ENCODE assay signal across 12 mouse cellular contexts in genomic region chr6:54333652-54334396, GRCm38 (mm10). TPM values are rescaled to one million over a fixed set of nuclear protein-coding genes. Genes with fewer than 3 reads are reported as not detected.
A peak's percentile ranks its signal among the peaks of the same experiment; 100 is the strongest.
DNase-seq lines count a peak whose midpoint lies in the region; ATAC-seq lines count a peak whose summit lies in the region.
"Had no signal": no experiment of that assay in that cellular context is flagged by ENCODE, and none has a peak within 500 bp of the region (broad histone marks: within the 10 kb centered on the region; RNA-seq: fewer than 3 reads in every experiment).

No protein-coding gene starts in this region.

- no peak overlapping the region for H3K4me3 ChIP-seq in limb, embryonic 12.5 days (replicated peaks)
- H3K4me3 ChIP-seq in limb, embryonic 10.5 days, result no peak overlapping the region
- no peak overlapping the region for H3K4me3 ChIP-seq in stomach, embryonic 15.5 days (replicated peaks)
- H3K4me3 ChIP-seq: midbrain, embryonic 12.5 days had no signal

- no peak overlapping the region for H3K4me2 ChIP-seq in limb, embryonic 12.5 days
- no peak overlapping the region for H3K4me2 ChIP-seq in stomach, embryonic 15.5 days
- H3K4me2 ChIP-seq: midbrain, embryonic 12.5 days had no signal

- ATAC-seq in limb, embryonic 12.5 days (ENCODE audit: insufficient number of reproducible peaks, insufficient read depth, low FRiP score, low TSS enrichment, low read depth), result peak; percentile 30; the same call in 1 of the 2 replicates
- no peak for ATAC-seq in stomach, embryonic 15.5 days (ENCODE audit: insufficient read depth, low FRiP score, low read depth)

- H3K36me3 ChIP-seq in limb, embryonic 12.5 days, result no peaks in the 10 kb centered on the region
- no peaks in the 10 kb centered on the region for H3K36me3 ChIP-seq in limb, embryonic 10.5 days
- no peaks in the 10 kb centered on the region for H3K36me3 ChIP-seq in stomach, embryonic 15.5 days
- H3K36me3 ChIP-seq: midbrain, embryonic 12.5 days had no signal

- H3K27ac ChIP-seq in limb, embryonic 12.5 days, result no peak overlapping the region
- H3K27ac ChIP-seq in limb, embryonic 10.5 days, result no peak overlapping the region
- peak overlapping the region; percentile 8; the same call in 1 of the 2 replicates for H3K27ac ChIP-seq in stomach, embryonic 15.5 days
- H3K27ac ChIP-seq: midbrain, embryonic 12.5 days had no signal

- no peak overlapping the region for H3K9ac ChIP-seq in limb, embryonic 12.5 days (replicated peaks)
- no peak overlapping the region for H3K9ac ChIP-seq in stomach, embryonic 15.5 days
- H3K9ac ChIP-seq: midbrain, embryonic 12.5 days had no signal

- 22% methylated on average over 9 of the region's 9 CpGs for WGBS in limb, embryonic 12.5 days
- 43% methylated on average over 9 of the region's 9 CpGs for WGBS in limb, embryonic 10.5 days
- WGBS in stomach, embryonic 15.5 days, result 42% methylated on average over 9 of the region's 9 CpGs

- no peak for DNase-seq in limb, embryonic 10.5 days (ENCODE audit: low spot score)
- peak; percentile 89 for DNase-seq in cerebellum, adult 9-10 months
- peak; percentile 71 to 73 for DNase-seq in kidney, adult 8-10 months
- DNase-seq in ovary, postnatal 36 days (ENCODE audit: low spot score), result no peak
- DNase-seq in frontal cortex, postnatal 10 days (ENCODE audit: low spot score in 2 of 2), result no peak
- DNase-seq in left cerebral cortex, adult 8-10 months (ENCODE audit: low spot score in 2 of 2), result no peak
- DNase-seq: adrenal gland, postnatal 10 days; heart, postnatal 4 days; thymus, postnatal 4 days had no signal

- no peaks in the 10 kb centered on the region for H3K9me3 ChIP-seq in limb, embryonic 12.5 days
- H3K9me3 ChIP-seq in limb, embryonic 10.5 days (replicated peaks), result no peaks in the 10 kb centered on the region
- H3K9me3 ChIP-seq in stomach, embryonic 15.5 days, result no peaks in the 10 kb centered on the region
- H3K9me3 ChIP-seq: midbrain, embryonic 12.5 days had no signal

- H3K4me1 ChIP-seq in limb, embryonic 12.5 days (replicated peaks), result peaks cover 33% of the 10 kb centered on the region
- peaks cover 13% of the 10 kb centered on the region for H3K4me1 ChIP-seq in limb, embryonic 10.5 days
- 0 out of 2 replicates have a peak, but pooled peaks cover 2% of the 10 kb centered on the region for H3K4me1 ChIP-seq in stomach, embryonic 15.5 days

- H3K27me3 ChIP-seq in limb, embryonic 12.5 days, result peaks cover 31% of the 10 kb centered on the region
- H3K27me3 ChIP-seq in limb, embryonic 10.5 days (ENCODE audit: low read depth, poor library complexity, severe bottlenecking), result peaks cover 31% of the 10 kb centered on the region
- H3K27me3 ChIP-seq in stomach, embryonic 15.5 days (replicated peaks), result no peaks in the 10 kb centered on the region

RNA-seq across cellular contexts. Expression of gene Prr15, which starts 8.2 kb away (rescaled TPM):
- polyA plus RNA-seq in limb, embryonic 12.5 days (2016; fragmentation: Nextera tagmentation; extraction: Ambion mirVana), result 0.40 TPM in 1 of 2 replicates, not detected in the other
- polyA plus RNA-seq in limb, embryonic 10.5 days (2016; fragmentation: Nextera tagmentation; extraction: Ambion mirVana), result 0.15 and 0.16 TPM in 2 replicates
- 7.3 and 9.5 TPM in 2 replicates for polyA plus RNA-seq in stomach, embryonic 15.5 days (2015; fragmentation: Nextera tagmentation; extraction: Ambion mirVana)
- 1 to 10 TPM; 1.1 to 2.4 (median 1.4) TPM for total RNA-seq in left cerebral cortex, adult 8-10 months (2022)

Comparison
In these comparisons a context has a peak if more than half of its experiments do, and no peak if none do; other contexts are left out.
1. DNase-seq: peak in cerebellum, adult 9-10 months (single experiment) and kidney, adult 8-10 months (2 of 2); none in limb, embryonic 10.5 days (single experiment), ovary, postnatal 36 days (single experiment), frontal cortex, postnatal 10 days (0 of 2) and left cerebral cortex, adult 8-10 months (0 of 2).